In the genomic region with DNA sequence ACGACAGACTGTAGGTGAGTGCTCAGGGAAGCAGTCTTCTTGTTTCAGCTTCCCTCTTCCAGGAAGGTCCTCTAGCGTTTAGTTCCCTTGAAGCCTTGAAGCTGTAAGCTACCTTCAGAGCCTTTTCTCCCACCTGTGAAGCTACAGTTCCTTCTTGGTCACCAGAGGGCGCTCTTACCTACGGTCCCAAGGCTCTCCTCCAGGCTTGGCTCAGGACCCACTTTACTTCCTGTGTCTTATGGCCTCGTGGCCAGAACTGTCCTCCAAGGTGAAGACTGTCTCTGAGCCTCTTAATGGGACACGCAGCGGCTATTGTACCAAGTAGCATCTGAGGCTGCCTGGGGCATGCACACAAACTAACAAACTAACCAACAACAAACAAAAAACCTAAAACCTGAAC, we compare ENCODE assay signal across 9 mouse cellular contexts. TPM values are rescaled to one million over a fixed set of nuclear protein-coding genes. Genes with fewer than 3 reads are reported as not detected.
DNase-seq lines count a peak whose midpoint lies in the region; ATAC-seq and TF ChIP-seq lines count a peak whose summit lies in the region.
"Had no signal": no experiment of that assay in that cellular context is flagged by ENCODE, and none has a peak within 500 bp of the region (broad histone marks: within the 10 kb centered on the region; RNA-seq: fewer than 3 reads in every experiment).

No protein-coding gene starts in this region.

- H3K27ac ChIP-seq in intestine, embryonic 14.5 days (ENCODE audit: low read depth): no peak overlapping the region
- no peak overlapping the region for H3K27ac ChIP-seq in intestine, embryonic 15.5 days
- no peak overlapping the region for H3K27ac ChIP-seq in MEL (ENCODE audit: control insufficient read depth, low read depth, low read length)
- H3K27ac ChIP-seq in cerebellum, adult 2 months (ENCODE audit: insufficient read depth, low read length): no peak overlapping the region
- H3K27ac ChIP-seq in liver, embryonic 14.5 days: no peak overlapping the region
- H3K27ac ChIP-seq: neural tube, embryonic 12.5 days had no signal

- intact Hi-C loops in heart, postnatal 36 days (cut with DNase I): loop anchor here (2.0 to 10.0 kb wide), 2 partner anchors 135 to 231 kb away; no protein-coding TSS in a partner anchor

- H3K9me3 ChIP-seq in intestine, embryonic 14.5 days (ENCODE audit: control insufficient read depth, low read length): no peaks in the 10 kb centered on the region
- no peaks in the 10 kb centered on the region for H3K9me3 ChIP-seq in intestine, embryonic 15.5 days
- no peaks in the 10 kb centered on the region for H3K9me3 ChIP-seq in MEL (replicated peaks; ENCODE audit: insufficient read depth, low read length)
- no peaks in the 10 kb centered on the region for H3K9me3 ChIP-seq in liver, embryonic 14.5 days (ENCODE audit: control insufficient read depth, low read length)
- H3K9me3 ChIP-seq: neural tube, embryonic 12.5 days had no signal

- H3K4me2 ChIP-seq in intestine, embryonic 14.5 days (ENCODE audit: low read length): no peak overlapping the region
- H3K4me2 ChIP-seq in intestine, embryonic 15.5 days (replicated peaks): no peak overlapping the region
- H3K4me2 ChIP-seq in liver, embryonic 14.5 days (ENCODE audit: low read depth): no peak overlapping the region
- H3K4me2 ChIP-seq: neural tube, embryonic 12.5 days had no signal

- no peak overlapping the region for H3K4me3 ChIP-seq in intestine, embryonic 14.5 days (ENCODE audit: low read depth, low read length)
- no peak overlapping the region for H3K4me3 ChIP-seq in intestine, embryonic 15.5 days (replicated peaks)
- no peak overlapping the region for H3K4me3 ChIP-seq in MEL (ENCODE audit: control insufficient read depth in 1 of 2, insufficient read depth in 1 of 2, low read depth in 2 of 2, low read length in 2 of 2)
- no peak overlapping the region for H3K4me3 ChIP-seq in cerebellum, adult 2 months (replicated peaks; ENCODE audit: insufficient read depth, low read depth, low read length)
- no peak overlapping the region for H3K4me3 ChIP-seq in liver, embryonic 14.5 days (ENCODE audit: insufficient read depth in 1 of 2, low read depth in 2 of 2, low read length in 2 of 2)
- H3K4me3 ChIP-seq: neural tube, embryonic 12.5 days had no signal

- no peak overlapping the region for H3K9ac ChIP-seq in intestine, embryonic 14.5 days (ENCODE audit: low read length)
- no peak overlapping the region for H3K9ac ChIP-seq in intestine, embryonic 15.5 days
- H3K9ac ChIP-seq in MEL (ENCODE audit: control insufficient read depth, low read depth, low read length, poor library complexity, severe bottlenecking): no peak overlapping the region
- H3K9ac ChIP-seq in liver, embryonic 14.5 days (replicated peaks): no peak overlapping the region
- H3K9ac ChIP-seq: neural tube, embryonic 12.5 days had no signal

- H3K27me3 ChIP-seq in intestine, embryonic 14.5 days (replicated peaks; ENCODE audit: control insufficient read depth, insufficient read depth, low read length): 0 out of 2 replicates have a peak, but pooled peaks cover 5% of the 10 kb centered on the region
- H3K27me3 ChIP-seq in intestine, embryonic 15.5 days (replicated peaks): no peaks in the 10 kb centered on the region; the same call in 1 of the 2 replicates
- H3K27me3 ChIP-seq in MEL (ENCODE audit: control insufficient read depth in 1 of 2, insufficient read depth in 2 of 2, low read length in 2 of 2): no peaks in the 10 kb centered on the region; a peak in 1 of 4 replicates
- H3K27me3 ChIP-seq in cerebellum, adult 2 months (ENCODE audit: control insufficient read depth, insufficient read depth, low read length): no peaks in the 10 kb centered on the region
- H3K27me3 ChIP-seq in liver, embryonic 14.5 days (ENCODE audit: control insufficient read depth, insufficient read depth, low read length): no peaks in the 10 kb centered on the region; the same call in 1 of the 2 replicates

- peak; percentile 86 to 91 (median 90) for TF ChIP-seq CTCF in MEL (IDR thresholded peaks at IDR 0.05 in 2 of 3, conservative IDR thresholded peaks at IDR 0.05 in 1 of 3; ENCODE audit: control insufficient read depth in 1 of 3, insufficient read depth in 1 of 3, low read depth in 2 of 3, low read length in 3 of 3, poor library complexity in 1 of 3, severe bottlenecking in 1 of 3)
- peak; percentile 77; the same call in 1 of the 2 replicates for TF ChIP-seq CTCF in cerebellum, adult 2 months (IDR thresholded peaks at IDR 0.05; ENCODE audit: borderline replicate concordance, insufficient read depth, low read depth, low read length)
- TF ChIP-seq CTCF in liver, embryonic 14.5 days (IDR thresholded peaks at IDR 0.05; ENCODE audit: low read depth): peak; percentile 92

- no peak for TF ChIP-seq POLR2A in MEL (IDR thresholded peaks at IDR 0.05; ENCODE audit: control insufficient read depth in 1 of 2, insufficient read depth in 1 of 2, low read depth in 1 of 2, low read length in 2 of 2, poor library complexity in 1 of 2)
- no peak for TF ChIP-seq POLR2A in cerebellum, adult 2 months (IDR thresholded peaks at IDR 0.05; ENCODE audit: borderline replicate concordance, insufficient read depth, low read length)

- H3K4me1 ChIP-seq in intestine, embryonic 14.5 days (replicated peaks; ENCODE audit: control insufficient read depth, insufficient read depth, low read length): no peaks in the 10 kb centered on the region
- H3K4me1 ChIP-seq in intestine, embryonic 15.5 days (replicated peaks): 0 out of 2 replicates have a peak, but pooled peaks cover 2% of the 10 kb centered on the region
- H3K4me1 ChIP-seq in MEL (ENCODE audit: control insufficient read depth in 1 of 2, insufficient read depth in 2 of 2, low read length in 2 of 2): peaks cover 0 to 32% of the 10 kb centered on the region in 2 experiments; a peak in 2 of 4 replicates
- no peaks in the 10 kb centered on the region for H3K4me1 ChIP-seq in cerebellum, adult 2 months (ENCODE audit: control insufficient read depth, insufficient read depth, low read length)
- peaks cover 33 to 35% of the 10 kb centered on the region in 2 experiments for H3K4me1 ChIP-seq in liver, embryonic 14.5 days (replicated peaks; ENCODE audit: control insufficient read depth in 2 of 2, insufficient read depth in 2 of 2, low read length in 1 of 2)
- H3K4me1 ChIP-seq: neural tube, embryonic 12.5 days had no signal

- peak; percentile 65 for DNase-seq in intestine, embryonic 14.5 days (ENCODE audit: low spot score)
- peak; percentile 85 for DNase-seq in MEL (ENCODE audit: low read depth, low spot score)
- peak; percentile 39 to 47 for DNase-seq in cerebellum, adult 2 months
- DNase-seq in heart, postnatal 36 days: peak; percentile 28 to 47
- DNase-seq in liver, embryonic 14.5 days (ENCODE audit: low read depth in 3 of 3, low spot score in 3 of 3): peak; percentile 46 to 52 (median 47)
- DNase-seq in retina, embryonic 14.5 days (ENCODE audit: low spot score): peak; percentile 77

- no peak for TF ChIP-seq EP300 in MEL (IDR thresholded peaks at IDR 0.05; ENCODE audit: low read depth in 1 of 2, low read length in 2 of 2)
- TF ChIP-seq EP300 in liver, embryonic 14.5 days (IDR thresholded peaks at IDR 0.05; ENCODE audit: low read depth): no peak

- no peaks in the 10 kb centered on the region for H3K79me2 ChIP-seq in MEL (ENCODE audit: control insufficient read depth, insufficient read depth, low read length, poor library complexity)

- WGBS in intestine, embryonic 14.5 days: 8% methylated on average over 7 of the region's 7 CpGs
- WGBS in intestine, embryonic 15.5 days: 7% methylated on average over 7 of the region's 7 CpGs
- WGBS in cerebellum, adult 2 months: 10% methylated on average over 7 of the region's 7 CpGs
- WGBS in liver, embryonic 14.5 days (ENCODE audit: insufficient replicate concordance): 6% methylated on average over 7 of the region's 7 CpGs

- no peak for ATAC-seq in intestine, embryonic 14.5 days (replicated peaks; ENCODE audit: low FRiP score, low TSS enrichment, low read depth)
- no peak for ATAC-seq in intestine, embryonic 15.5 days
- no peak for ATAC-seq in liver, embryonic 14.5 days (ENCODE audit: insufficient read depth)
- no peak for ATAC-seq in inflammation-experienced regulatory T-cells, adult 6 months

- no peaks in the 10 kb centered on the region for H3K36me3 ChIP-seq in intestine, embryonic 14.5 days (ENCODE audit: control insufficient read depth, insufficient read depth, low read length)
- H3K36me3 ChIP-seq in intestine, embryonic 15.5 days: no peaks in the 10 kb centered on the region
- peaks cover 0 to 13% of the 10 kb centered on the region in 2 experiments; a peak in 2 of 4 replicates for H3K36me3 ChIP-seq in MEL (ENCODE audit: control insufficient read depth in 1 of 2, insufficient read depth in 2 of 2, low read length in 2 of 2)
- no peaks in the 10 kb centered on the region for H3K36me3 ChIP-seq in liver, embryonic 14.5 days (replicated peaks; ENCODE audit: control insufficient read depth, insufficient read depth, low read depth)
- H3K36me3 ChIP-seq: neural tube, embryonic 12.5 days had no signal

- TF ChIP-seq RAD21 in MEL (IDR thresholded peaks at IDR 0.05; ENCODE audit: low read depth, low read length): peak; percentile 57

TF ChIP-seq in MEL, 35 proteins besides CTCF, POLR2A, EP300 and RAD21 (continues in another document):
- TF ChIP-seq RCOR1 (IDR thresholded peaks at IDR 0.05; ENCODE audit: low read depth, low read length) (no peak), USF1 (IDR thresholded peaks at IDR 0.05; ENCODE audit: low read depth, low read length) (peak; percentile 38; the same call in 1 of the 2 replicates), ETS1 (IDR thresholded peaks at IDR 0.05; ENCODE audit: low read depth, low read length) (no peak), NRF1 (IDR thresholded peaks at IDR 0.05; ENCODE audit: insufficient read depth, low read depth, low read length, poor library complexity, severe bottlenecking) (no peak), CHD1 (IDR thresholded peaks at IDR 0.05; ENCODE audit: low read depth, low read length) (no peak), MAFK (IDR thresholded peaks at IDR 0.05; ENCODE audit: borderline replicate concordance, low read depth, low read length) (no peak), ELF1 (IDR thresholded peaks at IDR 0.05; ENCODE audit: low read depth, low read length) (peak; percentile 54; the same call in 1 of the 2 replicates), NELFE (IDR thresholded peaks at IDR 0.05; ENCODE audit: low read depth, low read length) (no peak), TCF12 (IDR thresholded peaks at IDR 0.05; ENCODE audit: low read depth, low read length) (no peak)

RNA-seq across cellular contexts. Expression of gene Pkp1, which starts 26.7 kb away (rescaled TPM):
- polyA plus RNA-seq in intestine, embryonic 14.5 days (2014; fragmentation: Nextera tagmentation; extraction: Ambion mirVana): 0.08 TPM in 1 of 2 replicates, not detected in the other
- 0.08 and 0.15 TPM in 2 replicates for polyA plus RNA-seq in intestine, embryonic 15.5 days (2015; fragmentation: Nextera tagmentation; extraction: Ambion mirVana)
- not detected in 2 replicates for total RNA-seq in MEL (2012; rRNA removed)
- polyA plus RNA-seq in MEL (2012; ENCODE audit: insufficient read depth in 1 of 2, insufficient read length in 2 of 2, low read depth in 1 of 2, low replicate concordance in 2 of 2, missing spikeins in 1 of 2): not detected
- polyA plus RNA-seq in cerebellum, adult 2 months (2012; rRNA removed): 0.07 and 0.08 TPM in 2 replicates
- not detected for total RNA-seq in heart, postnatal 36 days (2021)
- 0.01 and 0.02 TPM in 2 replicates for polyA plus RNA-seq in liver, embryonic 14.5 days (2012; rRNA removed)
- not detected in 2 replicates for polyA plus RNA-seq in liver, embryonic 14.5 days (2014; fragmentation: Nextera tagmentation; extraction: Ambion mirVana)
- polyA plus RNA-seq in inflammation-experienced regulatory T-cells, adult 6 months (2017; shearing (Covaris generic)): not detected
